Mouse (Mus musculus) ovary, postnatal 10 days (tissue): ENCODE measurements at regions not wholly inside any gene's neighbourhood (a gene's known extent, or its start where the extent isn't known, plus 50 kb on each side); places are given as distances from the start of the nearest gene placed in this dataset.

Experiments
- DNase-seq: peaks from one replicate; pipeline ENCODE4 v3.0.0; 2022; ENCODE audit warnings: low spot score

DNA sequence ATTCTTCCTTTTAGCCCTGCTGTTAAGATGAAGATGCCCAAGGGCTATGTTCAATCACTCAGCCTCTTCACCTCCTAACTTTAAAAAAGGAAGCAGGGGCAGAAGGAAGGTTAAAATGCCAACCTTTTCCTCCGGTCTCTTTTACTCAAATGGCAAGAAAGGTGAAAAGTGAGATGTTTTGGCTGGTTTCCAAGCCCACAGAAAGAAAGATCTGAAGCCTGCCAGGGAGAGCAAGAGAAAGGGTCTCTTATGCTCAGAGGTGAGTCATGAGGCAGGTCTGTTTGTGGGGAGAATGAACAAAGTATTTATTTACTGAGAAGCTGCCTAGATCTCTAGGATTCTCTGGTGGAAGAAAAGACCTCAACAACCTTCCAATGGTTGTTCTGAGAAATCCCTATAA is 162.1 kb upstream of the Kirrel3 start:
- DNase-seq = no peak

DNA sequence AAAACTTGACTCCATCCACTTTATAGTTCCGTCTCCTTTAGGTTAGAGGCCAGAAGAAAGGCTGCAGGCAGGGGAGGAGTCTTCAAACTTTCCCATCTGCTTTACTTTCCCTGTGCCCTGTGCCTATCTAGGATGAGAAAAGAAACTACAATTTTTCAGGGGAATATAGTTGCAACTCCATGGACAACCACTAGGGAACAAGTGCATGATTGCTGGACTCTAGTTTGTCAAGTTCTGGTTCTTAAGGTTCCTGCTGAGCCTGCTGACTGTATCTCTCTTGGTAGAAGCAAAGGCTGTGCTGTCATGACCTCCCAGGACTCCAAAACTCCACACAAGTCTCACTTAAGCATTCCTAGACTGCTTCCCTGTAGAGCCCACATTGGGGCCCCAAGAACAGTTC is 157.0 kb upstream of the Kirrel3 start:
- DNase-seq = no peak

DNA sequence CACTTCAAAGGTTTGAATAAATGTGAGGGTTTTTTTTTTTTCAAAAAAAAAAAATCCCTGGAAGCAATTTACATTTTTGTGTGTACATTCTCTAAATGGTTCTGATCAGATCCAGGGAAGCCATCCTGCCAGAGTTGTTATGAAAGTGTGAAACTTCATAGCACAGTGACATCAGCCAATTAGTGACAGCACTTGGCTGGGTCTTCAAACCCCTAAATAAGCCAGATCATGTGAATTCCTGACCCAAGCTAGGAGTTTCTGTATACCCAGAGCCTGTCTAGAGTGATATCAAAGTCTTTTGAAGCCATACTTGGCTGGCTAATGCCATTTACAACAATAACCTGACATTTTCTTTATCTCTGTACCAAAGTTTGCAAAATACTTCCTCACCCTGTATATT is 151.6 kb upstream of the Kirrel3 start:
- DNase-seq = no peak

DNA sequence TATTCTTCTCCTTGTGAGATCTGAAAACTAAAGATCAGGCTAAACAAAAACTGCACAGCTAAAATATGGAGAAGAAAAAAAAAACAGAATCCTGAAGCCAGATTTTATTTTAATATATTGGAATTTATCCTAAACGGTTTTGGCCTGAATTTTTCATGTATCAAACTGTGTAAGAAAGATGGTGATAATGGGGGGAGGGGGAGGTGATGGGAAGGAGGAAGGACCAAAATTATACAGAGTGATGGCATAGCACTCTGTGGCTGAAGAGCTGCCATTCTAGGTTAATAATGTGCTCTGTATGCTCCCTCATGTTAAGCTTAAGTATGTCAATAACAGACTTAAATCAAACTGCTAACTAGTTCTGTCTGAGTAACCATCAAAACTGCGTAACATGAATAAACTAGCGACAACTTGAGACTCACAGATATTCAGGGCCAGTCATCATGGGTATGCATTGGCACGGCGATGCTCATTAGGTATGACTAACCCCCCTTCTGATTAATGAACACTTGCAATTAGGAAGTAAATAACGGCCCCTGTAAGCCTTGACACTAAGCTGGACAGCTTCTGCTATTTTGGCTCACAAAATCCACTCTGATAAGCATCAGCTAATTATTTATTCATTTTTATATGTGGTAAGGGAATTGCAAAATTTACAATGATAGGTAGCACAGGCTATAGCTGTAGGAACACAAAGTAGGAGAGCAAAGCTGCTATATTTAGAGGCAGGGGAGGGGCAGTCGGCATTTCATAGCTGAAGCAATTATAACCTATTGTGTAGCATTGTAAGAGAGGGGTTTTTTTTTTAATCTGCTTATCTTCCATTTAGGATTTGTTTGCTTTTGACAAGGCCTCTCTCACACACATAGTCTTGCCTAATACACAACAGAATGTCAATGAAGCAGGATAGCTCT is 150.9 kb upstream of the Kirrel3 start:
- no peak for DNase-seq

DNA sequence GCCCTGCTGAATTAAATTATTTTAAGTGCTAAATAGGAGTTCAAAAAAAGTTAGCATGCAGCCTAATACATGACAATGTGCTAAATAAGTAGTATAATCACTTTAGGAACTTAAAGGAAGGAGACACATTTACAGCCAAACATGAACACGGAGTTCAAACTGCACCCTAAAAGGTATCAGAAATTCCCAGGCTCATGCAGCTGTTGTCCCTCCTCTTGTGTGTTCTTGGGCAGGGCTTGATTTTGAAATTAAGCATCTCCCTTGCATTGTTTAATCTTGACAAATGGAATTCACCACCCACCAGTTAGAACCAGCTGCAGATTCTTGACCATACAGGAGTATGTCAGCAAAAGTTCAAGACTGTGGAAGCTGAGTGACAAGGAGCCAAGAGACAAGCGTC is 137.3 kb upstream of the Kirrel3 start:
- no peak for DNase-seq

DNA sequence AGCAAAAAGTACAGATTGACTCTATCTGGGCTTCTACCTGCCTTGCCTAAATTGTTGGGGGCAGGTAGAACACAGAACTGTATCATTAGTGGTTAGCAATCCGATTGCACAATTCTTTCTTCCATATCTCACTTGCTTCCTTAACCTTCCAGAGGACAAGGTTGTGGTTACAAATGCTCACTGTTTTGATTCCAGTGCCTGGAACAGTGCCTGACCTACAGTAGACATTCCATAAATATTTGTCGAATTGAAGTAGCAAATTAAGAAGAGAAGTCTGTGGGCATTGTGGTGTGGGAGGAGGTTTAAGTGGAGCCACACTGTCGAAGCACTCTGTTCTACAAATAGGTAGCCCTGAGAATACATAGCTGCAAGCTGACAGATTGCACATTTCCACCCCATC is 135.7 kb upstream of the Kirrel3 start:
- no peak for DNase-seq

DNA sequence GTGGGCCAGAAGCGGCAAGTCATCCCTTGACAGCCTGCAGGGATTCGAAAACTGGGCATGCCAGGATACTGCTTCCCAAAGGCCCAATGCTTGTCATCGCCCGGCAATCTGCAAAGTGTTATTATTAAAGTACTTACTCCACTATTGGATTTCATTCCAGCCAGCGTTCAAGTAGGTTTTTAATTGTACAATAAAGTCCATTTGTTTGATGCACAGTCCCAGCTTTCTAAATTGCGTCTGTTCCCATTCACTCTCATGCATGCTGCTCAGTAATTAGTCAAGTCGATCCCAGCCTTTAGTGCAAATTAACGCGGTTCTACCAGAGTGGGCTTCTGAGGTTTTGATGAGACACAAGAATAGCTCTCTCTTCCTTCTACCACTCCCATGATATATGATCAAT is 131.9 kb upstream of the Kirrel3 start:
- DNase-seq = no peak

DNA sequence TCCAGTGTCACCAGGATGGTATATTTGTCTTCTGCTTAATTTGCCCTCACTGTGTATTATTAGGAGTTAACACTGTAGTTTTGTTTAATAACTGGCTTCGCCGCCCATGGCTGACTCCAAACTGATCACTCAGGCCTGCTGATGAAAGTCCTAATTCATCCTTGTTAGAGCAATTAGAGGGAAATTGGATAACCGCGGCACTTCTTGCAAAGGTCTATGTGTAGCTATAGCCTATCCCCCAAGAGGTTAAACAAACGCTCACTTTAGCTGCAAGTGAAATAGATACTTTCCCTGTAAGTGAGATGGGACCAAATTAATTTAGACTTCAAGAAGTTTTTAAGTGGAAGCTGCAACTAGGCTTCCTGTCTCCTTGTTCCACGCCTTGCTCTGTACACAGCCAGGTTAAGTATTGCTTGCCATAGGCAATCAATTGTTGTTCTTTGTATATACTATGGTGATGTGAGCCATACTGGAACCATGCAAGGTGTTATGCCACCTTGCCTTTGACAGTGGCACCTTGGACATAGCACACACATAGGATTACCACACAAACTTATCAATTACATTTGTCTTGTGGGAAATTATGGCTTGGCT is 130.9 kb upstream of the Kirrel3 start:
- DNase-seq = no peak

DNA sequence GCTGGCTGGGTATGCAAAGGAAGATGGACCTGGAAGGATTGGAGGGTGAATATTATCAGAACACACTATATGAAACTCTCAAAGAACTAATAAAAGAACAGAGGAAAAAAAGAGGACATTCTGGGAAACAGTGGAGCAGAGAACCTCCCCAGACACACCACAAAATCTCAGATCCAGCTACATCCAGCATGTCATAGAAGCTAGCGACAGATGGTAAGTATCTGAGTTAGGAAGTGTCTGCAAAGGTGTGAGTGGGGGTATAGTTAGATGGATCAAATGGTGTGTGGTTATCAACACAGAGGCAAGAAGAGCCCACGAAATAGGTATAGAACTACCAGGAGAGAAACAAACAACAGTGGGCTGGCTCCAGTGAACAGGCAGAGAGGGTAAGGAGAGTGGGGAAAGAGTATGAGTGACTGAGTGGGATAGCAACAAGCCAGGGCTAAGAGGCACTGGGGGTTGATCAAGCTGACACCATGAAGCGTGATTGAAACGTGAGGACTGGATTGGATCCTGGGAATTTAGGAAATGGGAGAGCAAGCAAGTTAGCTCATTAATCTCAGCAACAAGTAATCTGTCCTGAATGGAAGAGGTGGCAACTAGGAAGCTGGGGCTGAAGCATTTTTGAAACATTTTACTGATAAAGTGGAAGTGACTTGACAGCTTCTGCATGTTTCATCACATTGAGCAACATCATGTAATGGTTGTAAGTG is 114.9 kb upstream of the Kirrel3 start:
- no peak for DNase-seq

DNA sequence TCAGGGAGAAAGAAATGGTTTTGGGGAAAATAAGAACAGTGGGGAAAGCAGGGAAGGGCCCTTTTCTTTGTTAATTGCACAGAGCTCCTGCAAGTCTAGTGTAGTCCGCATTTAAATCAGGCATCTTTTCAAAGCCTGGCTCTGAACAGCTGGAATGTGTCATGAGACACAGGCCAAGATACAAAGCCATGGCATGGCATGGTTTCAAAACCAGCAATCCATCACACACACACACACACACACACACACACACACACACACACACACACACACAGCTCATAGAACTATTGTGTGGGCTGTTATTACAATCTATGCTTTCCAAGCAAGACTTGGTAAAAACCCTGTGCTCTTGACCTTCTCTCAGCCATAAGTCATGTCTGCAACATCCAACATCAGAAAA is 110.5 kb upstream of the Kirrel3 start:
- no peak for DNase-seq

DNA sequence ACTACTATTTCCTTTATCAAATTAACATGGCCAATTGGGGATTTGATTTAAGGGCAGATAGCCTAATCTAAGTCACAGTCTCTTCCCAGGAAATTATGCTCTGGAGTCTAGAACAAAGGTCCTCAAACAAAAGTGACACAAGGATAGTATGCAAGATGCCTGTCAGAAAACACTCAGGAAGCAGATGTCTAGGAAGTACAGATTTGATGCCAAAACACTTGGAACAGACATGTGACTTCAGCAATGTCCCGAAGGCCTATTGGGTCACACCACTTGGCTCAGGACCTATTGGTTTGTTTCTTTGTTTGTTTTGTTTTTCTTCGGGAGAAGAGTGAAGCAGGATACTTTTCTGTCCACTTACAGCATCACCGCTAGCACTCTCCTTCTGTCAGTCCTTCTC is 105.7 kb upstream of the Kirrel3 start:
- no peak for DNase-seq

DNA sequence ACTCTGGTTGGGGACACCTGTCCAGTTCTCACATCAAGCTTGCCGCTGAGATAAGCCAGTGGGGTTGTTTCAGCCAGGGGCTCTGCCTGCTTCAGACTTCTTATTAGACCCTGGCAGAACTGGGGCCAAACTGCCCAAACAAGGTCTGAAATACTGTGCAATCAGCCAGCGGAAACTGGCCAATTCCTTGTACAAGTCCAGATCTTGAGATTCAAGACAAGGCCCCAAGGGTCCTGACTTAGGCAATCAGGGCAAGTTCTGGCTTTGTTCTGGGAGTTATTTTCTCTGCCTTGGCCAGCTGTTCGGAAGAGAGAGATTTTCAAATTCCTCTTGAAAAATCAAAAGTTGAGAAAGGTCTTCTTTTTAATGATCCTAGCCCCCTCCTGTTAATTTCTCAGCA is 104.1 kb upstream of the Kirrel3 start:
- no peak for DNase-seq

DNA sequence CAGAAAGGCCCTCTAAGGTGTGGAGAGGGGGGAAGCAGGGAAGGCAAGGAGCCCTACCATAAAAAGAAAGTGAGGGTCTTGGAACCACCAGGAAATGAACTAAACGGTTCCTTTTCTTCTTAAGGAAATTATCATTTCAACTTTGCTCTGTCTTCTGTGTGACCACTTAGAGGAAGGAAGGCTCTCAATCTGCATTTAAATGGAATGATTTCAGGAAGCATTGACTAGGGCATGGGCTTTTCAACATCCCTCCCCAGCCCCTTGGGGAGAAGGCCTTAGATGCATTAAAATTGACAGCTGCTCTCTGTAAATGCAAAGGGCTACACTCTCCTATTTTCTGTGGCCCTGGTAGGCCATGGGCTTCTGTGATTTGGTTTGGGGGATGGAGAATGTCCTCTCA is 103.5 kb upstream of the Kirrel3 start:
- no peak for DNase-seq

DNA sequence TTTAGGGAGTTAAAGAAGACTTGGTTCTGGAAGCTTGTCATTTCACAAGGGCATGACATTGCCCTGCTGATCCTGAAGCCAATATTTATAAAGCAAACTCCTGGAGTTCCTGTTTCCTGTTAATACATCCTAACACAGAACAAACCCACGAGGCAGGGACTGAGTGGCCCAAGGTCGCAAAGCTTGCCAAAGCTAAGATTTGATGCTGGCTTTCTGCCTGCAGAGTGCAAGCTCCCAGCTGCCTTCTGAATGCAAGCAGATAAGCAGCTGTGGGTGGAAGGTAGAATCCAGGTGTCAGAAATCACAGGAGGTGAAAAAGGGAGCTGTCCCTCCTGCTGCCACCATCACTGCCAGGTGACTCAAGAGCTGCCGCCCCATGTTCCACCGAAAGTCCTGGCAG is 99.6 kb upstream of the Kirrel3 start:
- DNase-seq = no peak

DNA sequence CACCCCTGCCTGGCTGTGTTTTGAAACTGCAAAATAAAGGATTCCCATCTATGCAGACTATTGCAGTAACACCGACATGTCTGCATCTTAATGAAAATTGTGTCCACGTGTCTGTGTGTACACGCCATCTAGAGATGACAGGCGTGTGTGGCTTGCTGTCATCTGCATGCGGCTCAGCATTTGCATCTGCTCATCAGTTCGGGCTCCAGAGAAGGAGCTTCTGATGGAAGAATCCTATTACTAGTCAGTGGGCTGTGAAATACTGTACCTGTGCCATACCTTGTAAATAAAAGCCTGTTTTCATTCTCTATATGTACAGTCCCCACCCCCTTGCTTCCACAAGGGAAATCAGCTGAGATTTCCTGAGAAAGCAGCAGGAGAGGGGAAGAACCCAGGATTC is 92.7 kb upstream of the Kirrel3 start:
- DNase-seq = no peak

DNA sequence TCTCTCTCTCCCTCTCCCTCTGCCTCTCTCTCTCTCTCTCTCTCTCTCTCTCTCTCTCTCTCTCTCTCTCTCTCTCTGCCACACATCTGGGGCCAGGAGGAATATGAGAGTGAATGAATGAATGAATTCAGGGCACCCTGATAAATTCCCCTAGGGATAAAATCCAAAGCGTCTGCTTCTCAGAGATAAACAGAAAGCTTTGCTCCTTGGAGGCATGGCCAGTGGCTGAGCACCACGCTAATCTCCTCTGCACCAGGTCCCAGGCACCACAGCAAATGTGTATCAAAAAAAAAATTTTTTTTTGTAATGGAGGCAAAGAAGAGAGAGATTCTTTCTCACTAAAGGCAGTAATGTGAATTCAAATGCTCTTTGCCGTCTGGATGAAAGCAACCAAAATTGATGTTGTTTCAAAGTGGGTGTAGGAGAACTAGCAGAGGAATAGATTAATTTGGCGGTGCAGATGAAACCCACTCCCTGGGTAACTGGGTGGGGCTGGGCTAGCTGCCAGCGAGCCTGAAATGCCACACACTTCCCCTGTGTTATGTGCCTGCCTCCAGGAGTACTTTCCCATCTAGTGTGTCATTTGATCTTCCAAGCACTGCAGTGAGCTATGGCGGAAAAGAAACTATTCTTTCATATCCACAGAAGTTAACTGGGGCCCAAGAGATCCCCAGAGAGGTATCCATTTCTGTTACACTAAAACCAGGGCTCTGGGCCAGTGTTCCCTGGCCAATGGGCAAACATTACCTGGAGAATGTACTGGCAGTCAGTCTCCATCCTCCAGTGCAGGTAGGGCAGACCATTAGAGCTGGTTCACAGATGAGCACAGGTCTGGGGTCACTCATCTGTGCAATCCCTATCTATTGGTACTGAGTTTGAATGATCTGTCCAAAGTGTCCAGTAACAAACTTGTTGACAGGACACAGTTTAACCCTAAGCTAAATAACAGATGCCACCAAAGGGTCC is 89.6 kb upstream of the Kirrel3 start:
- no peak for DNase-seq

DNA sequence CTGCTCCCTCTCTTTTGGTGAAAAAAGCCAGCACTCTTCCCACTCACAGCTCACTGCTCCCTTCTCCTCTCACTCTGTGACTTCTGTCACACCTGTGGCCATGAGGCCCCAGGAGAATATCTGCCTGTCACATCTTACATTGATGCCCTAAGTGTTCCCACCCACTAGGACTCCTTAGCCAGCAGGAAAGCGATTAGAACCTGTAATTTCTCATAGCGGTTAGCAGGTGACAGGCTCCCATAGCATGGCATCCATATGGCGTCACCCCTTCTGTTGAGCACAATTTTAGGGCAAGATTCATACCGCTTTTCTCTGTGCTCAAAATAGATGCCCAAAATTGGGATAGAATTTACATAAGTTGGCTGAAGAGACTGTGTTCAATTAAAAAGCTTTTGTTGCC is 74.0 kb upstream of the Kirrel3 start:
- DNase-seq = no peak

DNA sequence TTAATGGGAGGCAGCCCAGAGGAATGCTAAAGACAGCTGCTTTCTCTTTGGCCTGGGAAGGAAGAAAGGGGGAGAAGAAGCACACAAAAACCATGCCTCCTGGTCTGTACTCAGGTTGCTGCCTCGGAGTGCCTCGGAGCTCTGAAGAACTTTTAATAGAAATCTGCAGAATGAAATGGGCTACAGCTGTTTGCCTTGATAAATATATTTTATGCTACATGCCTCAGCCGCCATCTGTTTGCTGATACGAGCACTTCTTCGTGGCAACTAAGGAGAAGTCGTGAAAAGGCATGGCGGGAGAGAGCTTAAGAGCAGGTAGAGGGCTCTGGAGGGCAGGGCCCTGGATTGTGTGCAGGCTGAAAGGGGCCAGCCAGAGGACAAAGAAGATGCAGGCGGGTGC is 69.5 kb upstream of the Kirrel3 start:
- DNase-seq = no peak

DNA sequence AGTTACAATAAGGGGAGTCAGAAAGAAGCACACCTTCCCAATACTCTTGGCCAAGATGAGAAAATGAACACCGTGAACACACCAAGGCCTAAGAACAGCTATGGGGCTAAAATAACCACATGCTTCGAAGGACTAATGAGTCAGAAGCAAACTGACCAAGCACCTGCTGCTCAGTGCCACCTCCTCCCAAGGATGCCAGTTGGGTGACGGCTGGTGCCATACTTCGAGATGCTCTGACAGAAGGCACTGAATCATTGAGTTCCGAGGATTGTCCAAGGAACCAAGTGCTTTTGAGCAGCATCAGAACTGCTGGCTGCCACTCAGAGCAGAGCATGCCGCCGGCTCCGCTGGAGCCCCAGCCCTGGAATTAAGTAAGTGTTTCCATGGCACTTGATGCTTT is 67.6 kb upstream of the Kirrel3 start:
- DNase-seq = no peak

DNA sequence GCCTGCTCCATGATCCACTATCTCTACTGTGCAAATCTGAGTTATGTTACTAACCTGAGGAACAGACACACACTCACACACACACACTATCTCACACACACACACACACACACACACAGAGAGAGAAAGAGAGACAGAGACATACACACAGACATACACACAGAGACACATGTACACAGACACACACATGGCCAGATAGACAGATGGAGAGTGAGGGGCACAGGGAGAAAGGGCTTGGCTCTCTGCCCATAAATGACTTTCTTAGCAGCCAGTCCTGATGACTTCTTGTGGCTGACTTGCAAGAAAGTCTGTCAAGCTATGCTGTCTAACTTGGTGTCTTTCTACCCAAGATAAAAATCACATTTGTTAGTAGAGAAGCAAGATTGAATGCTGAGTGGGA is 63.7 kb upstream of the Kirrel3 start:
- no peak for DNase-seq

DNA sequence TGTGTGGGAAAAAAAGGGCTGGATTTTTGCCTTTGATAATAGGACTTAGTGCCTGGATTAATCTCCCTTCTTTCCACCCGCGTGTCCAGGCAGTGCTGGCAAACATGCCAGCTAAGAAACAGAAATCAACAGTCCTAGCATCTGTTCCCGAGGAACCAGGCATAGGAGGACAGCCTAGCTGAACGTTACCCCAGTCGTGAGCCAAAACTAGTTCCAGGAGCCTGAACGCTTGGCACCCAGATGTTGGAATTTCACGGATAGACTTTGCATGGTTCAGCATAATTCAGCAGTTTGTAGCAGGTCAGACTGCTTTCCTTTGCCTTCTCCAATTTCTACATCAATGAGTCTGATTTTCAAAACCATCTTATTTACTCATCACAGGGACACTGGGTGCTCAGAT is 62.6 kb upstream of the Kirrel3 start:
- no peak for DNase-seq

DNA sequence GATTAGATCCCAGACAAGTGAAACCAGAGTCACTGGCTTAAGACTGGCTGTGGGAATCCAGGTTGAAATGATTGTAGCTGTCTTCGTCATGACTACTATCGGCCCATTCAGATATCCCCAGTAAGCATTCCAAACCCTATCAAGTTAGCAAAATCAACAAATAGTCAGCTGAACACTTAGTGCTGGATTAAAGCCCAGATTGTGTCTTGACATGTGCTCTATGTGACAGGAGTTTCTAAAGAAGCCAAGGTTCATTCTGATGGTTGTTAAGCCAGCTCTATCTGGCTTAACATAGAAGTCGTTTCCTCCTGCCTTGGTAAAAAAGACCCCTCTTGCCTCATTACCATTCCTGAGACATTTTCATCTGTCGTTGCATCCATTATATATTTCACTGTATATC is 59.1 kb upstream of the Kirrel3 start:
- DNase-seq = no peak
